Mouse (Mus musculus) myocyte (in vitro differentiated cells): ENCODE results near the gene Gtse1.

Source experiments
- E2F4 ChIP-seq: IDR thresholded peaks from one replicate; pipeline ENCODE4 v1.6.1; 2011; ENCODE audit warnings: mild to moderate bottlenecking, control low read depth, moderate library complexity; ENCODE audit not compliant: insufficient read depth
- MAX ChIP-seq: IDR thresholded peaks from one replicate; pipeline ENCODE4 v1.6.1; 2011; ENCODE audit warnings: low read depth, mild to moderate bottlenecking, control low read depth
- MYOD1 ChIP-seq, 3 experiments: IDR thresholded peaks; one replicate each; pipeline ENCODE4 v1.6.1; 2011; ENCODE audit warnings: control low read depth in 2 of 3, low read depth in 2 of 3, mild to moderate bottlenecking in 2 of 3, moderate library complexity in 1 of 3; ENCODE audit not compliant: insufficient read length in 2 of 3, control insufficient read depth in 1 of 3
- MYOG ChIP-seq, 3 experiments: IDR thresholded peaks; one replicate each; pipeline ENCODE4 v1.6.1; 2011; ENCODE audit warnings: control low read depth in 2 of 3, low read depth in 2 of 3, mild to moderate bottlenecking in 2 of 3; ENCODE audit not compliant: insufficient read length in 2 of 3, control insufficient read depth in 1 of 3, insufficient read depth in 1 of 3
- POLR2A ChIP-seq: IDR thresholded peaks from one replicate; pipeline ENCODE4 v1.6.1; 2011; ENCODE audit warnings: low read depth, mild to moderate bottlenecking, control low read depth, moderate library complexity; ENCODE audit not compliant: insufficient read length
- REST ChIP-seq: IDR thresholded peaks from one replicate; pipeline ENCODE4 v1.6.1; 2011; ENCODE audit warnings: mild to moderate bottlenecking, control low read depth, moderate library complexity; ENCODE audit not compliant: insufficient read depth, insufficient read length
- SRF ChIP-seq: IDR thresholded peaks from one replicate; pipeline ENCODE4 v1.6.1; 2011; ENCODE audit warnings: low read depth; ENCODE audit not compliant: control insufficient read depth, insufficient read length
- USF1 ChIP-seq: IDR thresholded peaks from one replicate; pipeline ENCODE4 v1.6.1; 2011; ENCODE audit warnings: low read depth, mild to moderate bottlenecking, control low read depth, moderate library complexity

DNA sequence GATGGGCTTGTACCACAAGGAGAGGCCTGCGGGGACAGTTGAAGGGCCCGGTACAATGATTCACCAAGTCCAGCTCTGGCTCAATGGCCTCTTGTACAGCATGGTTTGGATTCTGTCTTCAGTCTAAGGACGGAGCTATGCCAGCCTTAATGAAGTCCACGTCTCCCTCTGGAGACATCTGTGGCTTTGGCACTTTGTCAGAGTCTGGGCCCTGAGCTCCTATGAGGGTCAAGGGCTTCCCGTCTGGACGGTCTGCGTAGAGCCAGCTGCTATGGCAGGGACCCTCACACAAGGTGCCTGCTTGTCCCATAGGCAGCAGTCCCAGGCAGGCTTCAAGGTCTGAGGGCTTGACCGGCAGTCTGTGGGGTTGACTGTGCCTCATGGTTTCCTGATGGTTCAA lies 40.8 kb downstream of the Gtse1 start:
- TF ChIP-seq MAX (no peak), POLR2A (no peak), SRF (no peak), MYOD1 (IDR thresholded peaks at IDR 0.05; ENCODE audit: control insufficient read depth in 1 of 3, insufficient read length in 2 of 3, low read depth in 2 of 3) (no peak), E2F4 (no peak), REST (no peak), USF1 (no peak), MYOG (IDR thresholded peaks at IDR 0.05; ENCODE audit: control insufficient read depth in 1 of 3, insufficient read depth in 1 of 3, insufficient read length in 2 of 3, low read depth in 2 of 3) (no peak)
